Comparison of ENCODE assay signal across 21 mouse cellular contexts in the genomic region with DNA sequence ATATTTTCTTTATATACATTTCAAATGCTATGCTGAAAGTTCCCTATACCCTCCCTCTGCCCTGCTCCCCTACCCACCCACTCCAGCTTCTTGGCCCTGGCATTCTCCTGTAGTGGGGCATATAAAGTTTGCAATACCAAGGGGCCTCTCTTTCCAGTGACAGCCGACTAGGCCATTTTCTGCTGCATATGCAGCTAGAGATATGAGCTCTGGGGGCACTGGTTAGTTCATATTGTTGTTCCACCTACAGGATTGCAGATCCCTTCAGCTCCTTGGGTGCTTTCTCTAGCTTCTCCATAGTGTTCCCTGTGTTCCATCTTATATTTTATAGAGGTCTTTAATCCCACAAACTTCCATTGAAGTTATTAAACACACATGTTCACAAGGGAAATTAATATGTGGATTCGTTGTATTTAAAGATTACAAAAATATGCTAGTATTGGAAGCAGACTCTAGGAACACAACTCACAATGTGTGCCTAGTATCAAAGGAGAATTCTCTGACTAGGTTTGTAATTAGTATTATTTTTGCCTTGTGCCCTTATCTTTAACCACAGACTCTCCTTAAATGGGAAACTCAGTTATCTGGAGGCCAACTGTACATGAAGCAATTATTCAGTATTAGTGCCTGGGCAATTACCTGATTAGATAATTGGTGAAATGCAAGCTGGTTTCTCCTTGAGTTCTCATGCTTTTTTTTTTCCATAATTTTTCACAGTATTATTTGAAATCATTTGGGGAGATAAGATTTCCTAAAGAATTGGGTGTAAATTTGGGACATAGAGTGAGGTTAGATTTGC.
"Had no signal": no experiment of that assay in that cellular context is flagged by ENCODE, and none has a peak within 500 bp of the region (broad histone marks: within the 10 kb centered on the region; RNA-seq: fewer than 3 reads in every experiment).

No protein-coding gene starts in this region.

- ATAC-seq: intestine, embryonic 15.5 days; lung, postnatal 0 days; midbrain, embryonic 13.5 days; midbrain, embryonic 16.5 days had no signal

- DNase-seq: kidney, adult 11 months; kidney, adult 9 months; kidney, postnatal 14 days; kidney, postnatal 4 days; layer of hippocampus, adult 9-11 months; left cerebral cortex, postnatal 4 days; lung, embryonic 14.5 days; retina, postnatal 1 day; thymus, adult 18-20 months; thymus, postnatal 36 days had no signal

- H3K36me3 ChIP-seq: intestine, embryonic 15.5 days; limb, embryonic 12.5 days; limb, embryonic 15.5 days; midbrain, embryonic 10.5 days; midbrain, embryonic 13.5 days; neural tube, embryonic 13.5 days had no signal

- H3K4me1 ChIP-seq: intestine, embryonic 15.5 days; limb, embryonic 12.5 days; limb, embryonic 15.5 days; megakaryocyte, embryonic 14.5 days; midbrain, embryonic 10.5 days; midbrain, embryonic 13.5 days; neural tube, embryonic 13.5 days had no signal

- H3K27me3 ChIP-seq: intestine, embryonic 15.5 days; limb, embryonic 12.5 days; limb, embryonic 15.5 days; megakaryocyte, embryonic 14.5 days; midbrain, embryonic 13.5 days; neural tube, embryonic 13.5 days had no signal

- H3K9ac ChIP-seq: intestine, embryonic 15.5 days; limb, embryonic 12.5 days; limb, embryonic 15.5 days; lung, embryonic 14.5 days; midbrain, embryonic 13.5 days; neural tube, embryonic 13.5 days had no signal

- H3K9me3 ChIP-seq: intestine, embryonic 15.5 days; limb, embryonic 12.5 days; limb, embryonic 15.5 days; megakaryocyte, embryonic 14.5 days; midbrain, embryonic 10.5 days; midbrain, embryonic 13.5 days; neural tube, embryonic 13.5 days had no signal

- H3K4me3 ChIP-seq: intestine, embryonic 15.5 days; left cerebral cortex, adult 2 months; limb, embryonic 12.5 days; limb, embryonic 15.5 days; megakaryocyte, embryonic 14.5 days; midbrain, embryonic 10.5 days; midbrain, embryonic 13.5 days; myocyte; neural tube, embryonic 13.5 days had no signal

- H3K4me2 ChIP-seq: intestine, embryonic 15.5 days; limb, embryonic 12.5 days; limb, embryonic 15.5 days; lung, embryonic 14.5 days; midbrain, embryonic 13.5 days; neural tube, embryonic 13.5 days had no signal

- H3K27ac ChIP-seq: intestine, embryonic 15.5 days; left cerebral cortex, adult 2 months; limb, embryonic 12.5 days; limb, embryonic 15.5 days; midbrain, embryonic 10.5 days; midbrain, embryonic 13.5 days; neural tube, embryonic 13.5 days had no signal
